Mouse (Mus musculus) 3T3-L1 (cell line): ENCODE data around the gene Vmn2r14.
"Not testable (repeated sequence)": the region's sequence is repeated elsewhere in the genome, so short reads cannot be mapped to it uniquely, and the experiment has no call there.

ENCODE experiments used
- DNase-seq: peaks from one replicate; pipeline ENCODE4 v3.0.0-alpha.2; 2015; ENCODE audit warnings: low read depth, low spot score

Gene Vmn2r14

DNA sequence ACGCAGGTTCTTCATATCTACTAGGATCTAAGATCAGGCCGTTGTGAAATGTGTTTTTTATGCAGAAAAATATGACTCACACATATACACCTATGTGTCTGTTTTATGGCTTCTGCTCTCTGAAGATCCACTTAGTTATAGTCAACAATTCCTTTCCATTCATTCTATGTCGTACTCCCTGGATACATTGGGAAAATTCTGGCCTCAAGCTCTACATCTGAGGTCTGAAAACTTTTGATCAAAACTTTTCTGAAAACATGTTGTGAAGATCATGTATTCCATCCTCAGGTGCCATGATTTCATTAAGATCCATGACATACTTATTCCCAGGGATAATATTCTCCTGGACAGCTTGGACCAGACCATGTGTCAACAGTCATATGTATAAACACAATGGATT is at the start of gene Vmn2r14:
Gene Vmn2r14, minus strand, starts transcription at position 101 of the 400 bp plus-strand sequence.
- no peak for DNase-seq

DNA sequence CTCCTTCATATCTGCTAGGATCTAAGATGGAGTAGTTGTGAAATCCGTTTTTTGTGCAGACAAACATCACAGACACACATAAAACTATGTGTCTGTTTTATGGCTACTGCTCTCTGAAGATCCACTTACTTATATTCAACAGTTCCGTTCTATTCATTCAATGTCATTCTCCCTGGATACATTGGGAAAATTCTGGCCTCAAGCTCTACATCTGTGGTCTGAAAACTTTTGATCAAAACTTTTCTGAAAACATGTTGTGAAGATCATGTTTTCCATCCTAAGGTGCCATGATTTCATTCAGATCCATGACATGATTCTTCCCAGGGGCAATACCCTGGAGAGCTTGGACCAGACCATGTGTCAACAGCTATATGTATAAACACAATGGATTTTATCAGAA is 32.4 kb downstream of the Vmn2r14 start, which contains the start of gene Vmn2r13:
Gene Vmn2r13, minus strand, starts transcription at position 101 of the 400 bp plus-strand sequence.
- DNase-seq = not testable (repeated sequence)

DNA sequence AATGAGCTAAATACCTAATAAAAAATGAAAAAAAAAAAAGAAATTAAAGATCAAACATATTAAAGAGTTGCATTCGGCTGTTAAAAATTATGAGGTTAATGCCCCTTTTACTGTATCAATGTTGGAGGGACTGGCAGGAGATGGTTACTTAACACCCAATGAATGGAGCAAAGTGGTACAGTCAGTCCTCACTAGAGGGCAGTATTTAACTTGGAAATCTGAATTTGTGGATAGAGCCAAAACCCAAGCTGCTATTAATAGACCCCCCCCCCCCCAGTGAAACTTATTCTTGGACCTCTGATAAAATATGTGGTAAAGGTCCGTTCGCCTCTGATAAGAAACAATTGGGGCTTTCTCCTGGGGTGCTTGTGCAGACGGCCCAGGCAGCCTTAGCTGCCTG is 57.7 kb downstream of the Vmn2r14 start:
- DNase-seq = peak; percentile 75
